Mouse (Mus musculus): ENCODE data around the gene Cnih1. TPM values are rescaled to one million over a fixed set of nuclear protein-coding genes. Genes with fewer than 3 reads are reported as not detected.

The Cnih1 gene
- polyA plus RNA-seq, 1 experiment from 2014 or later = 201 TPM

- H3K4me3 ChIP-seq = no peak overlapping the region
- H3K27me3 ChIP-seq (ENCODE audit: low read depth, poor library complexity, severe bottlenecking) = no peaks in the 10 kb centered on the region
- H3K4me1 ChIP-seq = peaks cover 5% of the 10 kb centered on the region
- H3K9me3 ChIP-seq (replicated peaks) = no peaks in the 10 kb centered on the region
- 88% methylated on average over 6 of the region's 6 CpGs for WGBS
- no peak for DNase-seq (ENCODE audit: low spot score)
- no peak overlapping the region for H3K27ac ChIP-seq
- peaks cover 74% of the 10 kb centered on the region for H3K36me3 ChIP-seq
Observed at GRCm38 (mm10) chr14:46815640-46816039, 27.4 kb upstream of the Cnih1 start.

GRCm38 (mm10) chr14:46807927-46808326, 19.7 kb upstream of the Cnih1 start:
- H3K36me3 ChIP-seq = peaks cover 56% of the 10 kb centered on the region
- H3K4me3 ChIP-seq = no peak overlapping the region
- no peaks in the 10 kb centered on the region for H3K27me3 ChIP-seq (ENCODE audit: low read depth, poor library complexity, severe bottlenecking)
- no peaks in the 10 kb centered on the region for H3K9me3 ChIP-seq (replicated peaks)
- no peak for DNase-seq (ENCODE audit: low spot score)
- H3K4me1 ChIP-seq = no peaks in the 10 kb centered on the region
- 93% methylated on average over 3 of the region's 3 CpGs for WGBS
- no peak overlapping the region for H3K27ac ChIP-seq

GRCm38 (mm10) chr14:46806186-46806585, 18.0 kb upstream of the Cnih1 start:
- Histone ChIP-seq H3K9me3 (replicated peaks) (no peaks in the 10 kb centered on the region), H3K27ac (no peak overlapping the region), H3K36me3 (peaks cover 40% of the 10 kb centered on the region), H3K4me3 (no peak overlapping the region), H3K4me1 (no peaks in the 10 kb centered on the region), H3K27me3 (ENCODE audit: low read depth, poor library complexity, severe bottlenecking) (no peaks in the 10 kb centered on the region)
- 91% methylated on average over 5 of the region's 5 CpGs for WGBS
- no peak for DNase-seq (ENCODE audit: low spot score)

GRCm38 (mm10) chr14:46803791-46804190, 15.6 kb upstream of the Cnih1 start:
- Histone ChIP-seq H3K4me1 (no peaks in the 10 kb centered on the region), H3K9me3 (replicated peaks) (no peaks in the 10 kb centered on the region), H3K27me3 (ENCODE audit: low read depth, poor library complexity, severe bottlenecking) (no peaks in the 10 kb centered on the region), H3K27ac (no peak overlapping the region), H3K36me3 (peaks cover 27% of the 10 kb centered on the region), H3K4me3 (no peak overlapping the region)
- no peak for DNase-seq (ENCODE audit: low spot score)
- WGBS = 88% methylated on average over 1 of the region's 1 CpGs

GRCm38 (mm10) chr14:46803259-46803658, 15.0 kb upstream of the Cnih1 start:
- H3K4me3 ChIP-seq = no peak overlapping the region
- H3K9me3 ChIP-seq (replicated peaks) = no peaks in the 10 kb centered on the region
- no peak for DNase-seq (ENCODE audit: low spot score)
- no peaks in the 10 kb centered on the region for H3K4me1 ChIP-seq
- peaks cover 22% of the 10 kb centered on the region for H3K36me3 ChIP-seq
- no peak overlapping the region for H3K27ac ChIP-seq
- WGBS = 94% methylated on average over 4 of the region's 4 CpGs
- no peaks in the 10 kb centered on the region for H3K27me3 ChIP-seq (ENCODE audit: low read depth, poor library complexity, severe bottlenecking)

- WGBS = 89% methylated on average over 3 of the region's 3 CpGs
- H3K27ac ChIP-seq = no peak overlapping the region
Observed at GRCm38 (mm10) chr14:46800684-46801345, 12.6 kb upstream of the Cnih1 start.

GRCm38 (mm10) chr14:46794157-46794556, 5.9 kb upstream of the Cnih1 start:
- 0 out of 2 replicates have a peak, but pooled peaks cover 4% of the 10 kb centered on the region for H3K4me1 ChIP-seq
- 92% methylated on average over 5 of the region's 5 CpGs for WGBS
- H3K27ac ChIP-seq = no peak overlapping the region
- H3K4me3 ChIP-seq = no peak overlapping the region
- no peaks in the 10 kb centered on the region for H3K27me3 ChIP-seq (ENCODE audit: low read depth, poor library complexity, severe bottlenecking)
- H3K9me3 ChIP-seq (replicated peaks) = no peaks in the 10 kb centered on the region
- H3K36me3 ChIP-seq = peaks cover 2% of the 10 kb centered on the region
- no peak for DNase-seq (ENCODE audit: low spot score)

More at GRCm38 (mm10) chr14:46800684-46801345, 12.6 kb upstream of the Cnih1 start:
- H3K9me3 ChIP-seq (replicated peaks) = no peaks in the 10 kb centered on the region
- no peak overlapping the region for H3K4me3 ChIP-seq
- no peaks in the 10 kb centered on the region for H3K27me3 ChIP-seq (ENCODE audit: low read depth, poor library complexity, severe bottlenecking)
- H3K4me1 ChIP-seq = no peaks in the 10 kb centered on the region
- DNase-seq (ENCODE audit: low spot score) = no peak
- peaks cover 17% of the 10 kb centered on the region for H3K36me3 ChIP-seq

GRCm38 (mm10) chr14:46790723-46791122, 2.5 kb upstream of the Cnih1 start:
- Histone ChIP-seq H3K27ac (no peak overlapping the region), H3K36me3 (no peaks in the 10 kb centered on the region), H3K27me3 (ENCODE audit: low read depth, poor library complexity, severe bottlenecking) (no peaks in the 10 kb centered on the region), H3K9me3 (replicated peaks) (no peaks in the 10 kb centered on the region), H3K4me1 (peaks cover 19% of the 10 kb centered on the region), H3K4me3 (no peak overlapping the region)
- 93% methylated on average over 6 of the region's 6 CpGs for WGBS
- DNase-seq (ENCODE audit: low spot score) = no peak

- peak; percentile 30 for DNase-seq (ENCODE audit: low spot score)
- Histone ChIP-seq H3K4me3 (no peak overlapping the region), H3K36me3 (peaks cover 1% of the 10 kb centered on the region), H3K27me3 (ENCODE audit: low read depth, poor library complexity, severe bottlenecking) (no peaks in the 10 kb centered on the region), H3K9me3 (replicated peaks) (no peaks in the 10 kb centered on the region), H3K4me1 (peaks cover 19% of the 10 kb centered on the region), H3K27ac (no peak overlapping the region)
- WGBS = 80% methylated on average over 4 of the region's 4 CpGs
Observed at GRCm38 (mm10) chr14:46790303-46790702, 2.1 kb upstream of the Cnih1 start.

GRCm38 (mm10) chr14:46788505-46788901, 292 bp upstream of the Cnih1 start:
- H3K27me3 ChIP-seq (ENCODE audit: low read depth, poor library complexity, severe bottlenecking) = no peaks in the 10 kb centered on the region
- peak overlapping the region; percentile 98 for H3K27ac ChIP-seq
- peak; percentile 35 for DNase-seq (ENCODE audit: low spot score)
- no peaks in the 10 kb centered on the region for H3K9me3 ChIP-seq (replicated peaks)
- H3K4me3 ChIP-seq = peak overlapping the region; percentile 86
- H3K36me3 ChIP-seq = peaks cover 19% of the 10 kb centered on the region
- peaks cover 24% of the 10 kb centered on the region for H3K4me1 ChIP-seq
- 30% methylated on average over 8 of the region's 8 CpGs for WGBS

GRCm38 (mm10) chr14:46787454-46787786, 791 bp downstream of the Cnih1 start:
- H3K36me3 ChIP-seq = peaks cover 30% of the 10 kb centered on the region

GRCm38 (mm10) chr14:46785247-46785646, 3.0 kb downstream of the Cnih1 start:
- Histone ChIP-seq H3K36me3 (peaks cover 52% of the 10 kb centered on the region), H3K4me1 (peaks cover 24% of the 10 kb centered on the region), H3K4me3 (no peak overlapping the region), H3K9me3 (replicated peaks) (no peaks in the 10 kb centered on the region), H3K27ac (no peak overlapping the region), H3K27me3 (ENCODE audit: low read depth, poor library complexity, severe bottlenecking) (no peaks in the 10 kb centered on the region)
- DNase-seq (ENCODE audit: low spot score) = peak; percentile 26
- 90% methylated on average over 5 of the region's 5 CpGs for WGBS

More at GRCm38 (mm10) chr14:46787454-46787786, 791 bp downstream of the Cnih1 start:
- under 1% methylated on average over 11 of the region's 11 CpGs for WGBS
- Histone ChIP-seq H3K4me1 (peaks cover 24% of the 10 kb centered on the region), H3K9me3 (replicated peaks) (no peaks in the 10 kb centered on the region), H3K27ac (peak overlapping the region; percentile 98), H3K4me3 (peak overlapping the region; percentile 86), H3K27me3 (ENCODE audit: low read depth, poor library complexity, severe bottlenecking) (no peaks in the 10 kb centered on the region)
- DNase-seq (ENCODE audit: low spot score) = no peak

GRCm38 (mm10) chr14:46783327-46783926, 4.8 kb downstream of the Cnih1 start:
- 94% methylated on average over 10 of the region's 10 CpGs for WGBS
- peaks cover 70% of the 10 kb centered on the region for H3K36me3 ChIP-seq
- 0 out of 2 replicates have a peak, but pooled peaks cover 3% of the 10 kb centered on the region for H3K9me3 ChIP-seq (replicated peaks)
- peaks cover 16% of the 10 kb centered on the region for H3K4me1 ChIP-seq
- H3K27me3 ChIP-seq (ENCODE audit: low read depth, poor library complexity, severe bottlenecking) = no peaks in the 10 kb centered on the region
- no peak overlapping the region for H3K27ac ChIP-seq
- no peak for DNase-seq (ENCODE audit: low spot score)
- no peak overlapping the region for H3K4me3 ChIP-seq

Data from limb, embryonic 10.5 days (tissue).